Mouse (Mus musculus) regulatory T cell (primary cell): ENCODE results near the gene Akap8.

Experiments used
- in situ Hi-C: fragments of 300-600 bp; cut with MboI, MseI; formaldehyde crosslinking; loops from one replicate; pipeline ENCODE4 v1.15.1; 2025; ENCODE audit warnings: high pct_unique_total_duplicates

Akap8 gene

GRCm38 (mm10) chr17:32320597-32321389 lies at the start of gene Akap8:
TSS of gene Akap8 (minus strand) at chr17:32321238.
- in situ Hi-C loops, result no loop called here

GRCm38 (mm10) chr17:32368991-32369578 lies 48.0 kb upstream of the Akap8 start:
- in situ Hi-C loops, result no loop called here

GRCm38 (mm10) chr17:32367706-32368105 lies 46.7 kb upstream of the Akap8 start:
- in situ Hi-C loops, result no loop called here

- in situ Hi-C loops, result no loop called here
Measured at GRCm38 (mm10) chr17:32365296-32365695, 44.3 kb upstream of the Akap8 start.

GRCm38 (mm10) chr17:32364850-32365249 lies 43.8 kb upstream of the Akap8 start:
- in situ Hi-C loops, result no loop called here

- in situ Hi-C loops, result no loop called here
Measured at GRCm38 (mm10) chr17:32364331-32364730, 43.3 kb upstream of the Akap8 start.

- in situ Hi-C loops, result no loop called here
Measured at GRCm38 (mm10) chr17:32363821-32364301, 42.8 kb upstream of the Akap8 start.

- in situ Hi-C loops, result no loop called here
Measured at GRCm38 (mm10) chr17:32362686-32363085, 41.6 kb upstream of the Akap8 start.

- in situ Hi-C loops, result no loop called here
Measured at GRCm38 (mm10) chr17:32359928-32360327, 38.9 kb upstream of the Akap8 start.

- in situ Hi-C loops, result no loop called here
Measured at GRCm38 (mm10) chr17:32358943-32359340, 37.9 kb upstream of the Akap8 start.

- in situ Hi-C loops, result no loop called here
Measured at GRCm38 (mm10) chr17:32358192-32358942, 37.3 kb upstream of the Akap8 start.

- in situ Hi-C loops, result no loop called here
Measured at GRCm38 (mm10) chr17:32356766-32357760, 36.0 kb upstream of the Akap8 start.

- in situ Hi-C loops, result no loop called here
Measured at GRCm38 (mm10) chr17:32356281-32356680, 35.2 kb upstream of the Akap8 start.

- in situ Hi-C loops, result no loop called here
Measured at GRCm38 (mm10) chr17:32355031-32355430, 34.0 kb upstream of the Akap8 start.

GRCm38 (mm10) chr17:32354211-32354610 lies 33.2 kb upstream of the Akap8 start:
- in situ Hi-C loops, result loop anchor here (5.0 kb wide), 1 partner anchor 48 kb away; the partner anchor contains the start of gene Rasal3

GRCm38 (mm10) chr17:32353696-32354095 lies 32.7 kb upstream of the Akap8 start:
- in situ Hi-C loops, result loop anchor here (5.0 kb wide), 1 partner anchor 49 kb away; the partner anchor contains the start of gene Rasal3

GRCm38 (mm10) chr17:32351726-32352125 lies 30.7 kb upstream of the Akap8 start:
- in situ Hi-C loops, result loop anchor here (5.0 kb wide), 1 partner anchor 51 kb away; the partner anchor contains the start of gene Rasal3

- in situ Hi-C loops, result loop anchor here (5.0 kb wide), 1 partner anchor 51 kb away; the partner anchor contains the start of gene Rasal3
Measured at GRCm38 (mm10) chr17:32351269-32351668, 30.2 kb upstream of the Akap8 start.

GRCm38 (mm10) chr17:32350382-32350983 lies 29.4 kb upstream of the Akap8 start, which contains the start of gene Akap8l:
TSS of gene Akap8l (minus strand) at chr17:32350607.
- in situ Hi-C loops, result loop anchor here (5.0 kb wide), 1 partner anchor 52 kb away; the partner anchor contains the start of gene Rasal3

- in situ Hi-C loops, result loop anchor here (5.0 kb wide), 1 partner anchor 52 kb away; the partner anchor contains the start of gene Rasal3
Measured at GRCm38 (mm10) chr17:32349851-32350381, 28.9 kb upstream of the Akap8 start.
